Mouse (Mus musculus) intestine, postnatal 0 days (tissue): ENCODE data around the gene Evx2. TPM values are rescaled to one million over a fixed set of nuclear protein-coding genes. Genes with fewer than 3 reads are reported as not detected.

ENCODE experiments used
- ATAC-seq: fragments of 200-750 bp; cut with Nextera tagmentation; 2 replicates; pipeline ENCODE4 v1.8.0; 2017; ENCODE audit warnings: mild to moderate bottlenecking, moderate TSS enrichment, moderate library complexity
- H3K27ac ChIP-seq: fragments of 300-500 bp; sonication (generic); 2 replicates; pipeline ENCODE4 v1.5.1; 2014; ENCODE audit warnings: mild to moderate bottlenecking, low read depth, low read length, moderate library complexity
- H3K27me3 ChIP-seq: fragments of 300-500 bp; sonication (generic); replicated peaks from 2 replicates; pipeline ENCODE4 v1.6.1; 2014; ENCODE audit warnings: low read length, mixed read lengths; ENCODE audit not compliant: control insufficient read depth, insufficient read depth
- H3K36me3 ChIP-seq: fragments of 300-500 bp; sonication (generic); 2 replicates; pipeline ENCODE4 v1.6.1; 2014; ENCODE audit warnings: mild to moderate bottlenecking, moderate library complexity; ENCODE audit not compliant: control insufficient read depth, insufficient read depth
- H3K4me1 ChIP-seq: fragments of 300-500 bp; sonication (generic); replicated peaks from 2 replicates; pipeline ENCODE4 v1.6.1; 2014; ENCODE audit warnings: antibody characterized with exemption, low read length, mixed read lengths; ENCODE audit not compliant: control insufficient read depth, insufficient read depth
- H3K4me2 ChIP-seq: fragments of 300-500 bp; sonication (generic); replicated peaks from 2 replicates; pipeline ENCODE4 v1.6.1; 2014; ENCODE audit warnings: low read depth, mild to moderate bottlenecking, moderate library complexity
- H3K4me3 ChIP-seq: fragments of 300-500 bp; sonication (generic); 2 replicates; pipeline ENCODE4 v1.5.1; 2014; ENCODE audit warnings: low read depth, low read length
- H3K9ac ChIP-seq: fragments of 300-500 bp; sonication (generic); 2 replicates; pipeline ENCODE4 v1.6.1; 2014; ENCODE audit warnings: mild to moderate bottlenecking, low read depth, low read length
- H3K9me3 ChIP-seq: fragments of 300-500 bp; sonication (generic); 2 replicates; pipeline ENCODE4 v1.6.1; 2016; ENCODE audit warnings: mixed run types; ENCODE audit not compliant: control insufficient read depth
- CTCF ChIP-seq: sonication (generic); IDR thresholded peaks from 2 replicates; pipeline ENCODE4 v1.5.1; 2016; ENCODE audit warnings: low read depth, mild to moderate bottlenecking, control low read depth, antibody characterized with exemption, moderate library complexity
- WGBS: fragments of 180-500 bp; shearing (Covaris S2); extraction: QIAGEN DNeasy Blood & Tissue Kit; methylation state at CpG from one replicate; pipeline ENCODE4 v1.1.7; 2014; 5-methylcytosine and 5-hydroxymethylcytosine counted together
- polyA plus RNA-seq: library from polyadenylated mRNA; unstranded; fragments of >200 nt; fragmentation: Nextera tagmentation; extraction: Ambion mirVana; gene quantifications from 2 replicates; pipeline ENCODE4 v1.2.1, GENCODE M21; 2015

The Evx2 gene
- polyA plus RNA-seq, 1 experiment from 2014 or later, result not detected

DNA sequence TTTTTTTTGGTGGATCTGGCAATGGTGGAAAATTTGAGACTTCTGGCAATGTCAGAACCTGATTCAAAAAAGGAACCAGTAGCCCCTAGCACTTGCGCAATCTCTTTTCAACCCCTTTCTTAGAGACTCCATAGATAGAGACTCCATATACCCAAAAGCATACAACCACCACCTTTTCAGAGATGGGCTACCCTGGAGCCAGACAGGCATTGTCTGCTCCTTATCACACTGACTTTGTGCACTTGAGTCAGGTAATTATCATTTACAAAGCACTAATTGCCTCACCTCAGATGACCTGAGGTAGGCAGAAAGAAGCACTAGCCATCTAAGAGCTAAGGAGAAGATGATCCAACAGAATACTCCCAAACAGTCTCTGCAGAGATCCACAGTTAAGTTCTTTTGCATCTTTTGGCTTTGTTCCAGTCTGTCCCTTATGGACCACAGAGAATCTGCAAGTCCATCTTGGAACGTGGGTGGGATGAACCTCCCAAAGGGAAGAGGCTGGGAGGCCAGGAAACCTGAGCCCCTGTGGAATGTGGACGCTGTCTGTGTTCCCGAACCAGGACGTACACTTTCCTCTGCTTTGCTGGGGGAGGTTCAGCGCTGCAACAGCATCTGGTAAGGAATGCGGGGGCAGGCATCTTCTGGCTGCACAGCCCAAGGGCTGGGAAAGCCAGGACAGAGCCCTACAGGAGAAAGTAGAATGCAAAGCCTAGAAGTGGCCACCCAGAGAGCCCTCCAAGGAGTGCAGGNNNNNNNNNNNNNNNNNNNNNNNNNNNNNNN is 12.1 kb downstream of the Evx2 start:
- Histone ChIP-seq H3K4me3 (no peak overlapping the region), H3K4me2 (no peak overlapping the region), H3K36me3 (no peaks in the 10 kb centered on the region), H3K4me1 (no peaks in the 10 kb centered on the region), H3K9ac (no peak overlapping the region), H3K27ac (no peak overlapping the region), H3K27me3 (peaks cover 74% of the 10 kb centered on the region), H3K9me3 (no peaks in the 10 kb centered on the region)
- ATAC-seq, result no peak
- 17% methylated on average over 7 of the region's 7 CpGs for WGBS
- no peak for TF ChIP-seq CTCF

DNA sequence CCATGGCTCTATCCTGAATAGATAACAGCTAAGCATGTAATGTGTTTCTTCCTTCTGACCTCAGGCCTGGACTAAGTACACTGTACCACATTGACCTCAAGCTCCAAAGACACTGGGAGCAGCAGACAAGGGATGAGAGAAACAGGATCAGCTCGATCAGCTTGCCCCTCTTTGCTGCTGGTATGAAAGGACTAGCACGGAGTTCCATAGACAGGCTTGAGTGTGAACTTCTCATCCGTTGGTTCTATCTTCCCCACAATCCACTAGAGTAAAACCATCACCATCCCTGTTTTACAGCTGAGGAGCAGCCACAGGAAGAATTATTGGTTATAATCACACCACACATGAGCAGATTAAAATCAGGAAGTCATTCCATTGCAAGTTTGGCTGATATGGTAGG is 13.7 kb downstream of the Evx2 start:
- ATAC-seq, result no peak
- H3K4me3 ChIP-seq, result no peak overlapping the region
- H3K9ac ChIP-seq, result no peak overlapping the region
- H3K36me3 ChIP-seq, result no peaks in the 10 kb centered on the region
- peaks cover 60% of the 10 kb centered on the region for H3K27me3 ChIP-seq
- 87% methylated on average over 3 of the region's 3 CpGs for WGBS
- H3K27ac ChIP-seq, result no peak overlapping the region
- H3K4me1 ChIP-seq, result no peaks in the 10 kb centered on the region
- no peaks in the 10 kb centered on the region for H3K9me3 ChIP-seq
- no peak for TF ChIP-seq CTCF
- no peak overlapping the region for H3K4me2 ChIP-seq

DNA sequence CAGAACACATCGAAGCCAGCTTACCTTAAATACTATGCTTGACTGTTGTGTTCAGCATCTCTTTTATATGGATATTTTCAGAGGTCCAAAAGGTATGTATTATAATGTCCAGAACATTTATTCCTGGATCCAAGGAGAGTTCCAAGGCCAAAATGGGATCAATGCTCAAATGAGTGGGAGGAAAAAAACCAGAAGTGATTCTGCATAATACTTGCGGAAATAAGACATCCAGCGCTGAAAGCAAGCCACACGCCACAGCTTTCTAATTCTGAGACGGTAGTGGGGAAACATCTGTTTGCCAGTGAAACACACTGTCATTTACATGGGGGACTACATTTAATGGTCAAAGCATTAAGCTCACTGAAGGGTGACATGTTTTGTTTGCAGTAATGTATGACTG is 16.9 kb downstream of the Evx2 start:
- no peak overlapping the region for H3K9ac ChIP-seq
- H3K27ac ChIP-seq, result no peak overlapping the region
- H3K4me2 ChIP-seq, result no peak overlapping the region
- H3K27me3 ChIP-seq, result peaks cover 28% of the 10 kb centered on the region
- no peaks in the 10 kb centered on the region for H3K9me3 ChIP-seq
- H3K4me1 ChIP-seq, result no peaks in the 10 kb centered on the region
- no peaks in the 10 kb centered on the region for H3K36me3 ChIP-seq
- WGBS, result 74% methylated on average over 5 of the region's 5 CpGs
- TF ChIP-seq CTCF, result no peak
- ATAC-seq, result no peak
- H3K4me3 ChIP-seq, result no peak overlapping the region

DNA sequence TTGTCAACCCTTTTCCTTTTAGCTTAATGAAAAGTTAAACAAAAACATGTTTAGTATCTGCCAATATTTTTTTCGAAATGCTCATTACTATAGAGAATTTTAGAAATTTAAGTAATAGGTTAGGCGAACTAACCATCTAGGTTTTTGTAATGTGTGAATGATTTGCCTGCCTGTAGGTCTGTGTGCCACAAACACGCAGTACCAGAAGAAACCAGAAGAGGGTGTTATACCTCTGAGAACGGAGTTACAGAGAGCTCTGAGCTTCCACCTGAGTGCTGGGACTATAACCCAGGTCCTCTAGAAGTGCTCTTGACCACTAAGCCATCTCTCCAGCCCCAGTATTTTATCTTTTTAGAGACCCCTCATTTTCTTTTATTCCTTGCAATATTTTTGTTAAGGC is 23.9 kb downstream of the Evx2 start:
- Histone ChIP-seq H3K9ac (no peak overlapping the region), H3K4me2 (no peak overlapping the region), H3K27me3 (no peaks in the 10 kb centered on the region), H3K27ac (no peak overlapping the region), H3K9me3 (no peaks in the 10 kb centered on the region), H3K4me1 (no peaks in the 10 kb centered on the region), H3K4me3 (no peak overlapping the region), H3K36me3 (no peaks in the 10 kb centered on the region)
- 68% methylated on average over 4 of the region's 4 CpGs for WGBS
- TF ChIP-seq CTCF, result no peak
- ATAC-seq, result no peak

DNA sequence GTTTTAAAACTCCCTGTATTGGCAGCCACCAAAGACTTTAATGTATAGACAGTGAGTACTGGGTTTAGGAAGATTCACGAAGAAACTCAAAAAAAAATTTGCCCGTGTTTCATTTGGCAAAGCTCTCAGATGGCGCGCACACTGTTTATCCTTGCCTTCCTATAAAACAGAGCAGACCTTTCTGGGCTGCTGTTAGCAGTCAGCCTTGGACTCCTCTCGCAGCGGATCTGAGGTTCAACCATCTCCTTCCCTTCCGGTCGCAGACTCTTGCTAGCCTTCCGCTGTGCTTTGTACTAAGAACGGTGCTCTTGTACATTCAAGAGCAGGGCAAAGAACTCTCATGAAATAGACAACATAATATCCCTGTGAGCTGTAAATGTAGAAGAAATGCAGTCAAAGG is 39.0 kb downstream of the Evx2 start:
- H3K4me2 ChIP-seq, result no peak overlapping the region
- TF ChIP-seq CTCF, result no peak

DNA sequence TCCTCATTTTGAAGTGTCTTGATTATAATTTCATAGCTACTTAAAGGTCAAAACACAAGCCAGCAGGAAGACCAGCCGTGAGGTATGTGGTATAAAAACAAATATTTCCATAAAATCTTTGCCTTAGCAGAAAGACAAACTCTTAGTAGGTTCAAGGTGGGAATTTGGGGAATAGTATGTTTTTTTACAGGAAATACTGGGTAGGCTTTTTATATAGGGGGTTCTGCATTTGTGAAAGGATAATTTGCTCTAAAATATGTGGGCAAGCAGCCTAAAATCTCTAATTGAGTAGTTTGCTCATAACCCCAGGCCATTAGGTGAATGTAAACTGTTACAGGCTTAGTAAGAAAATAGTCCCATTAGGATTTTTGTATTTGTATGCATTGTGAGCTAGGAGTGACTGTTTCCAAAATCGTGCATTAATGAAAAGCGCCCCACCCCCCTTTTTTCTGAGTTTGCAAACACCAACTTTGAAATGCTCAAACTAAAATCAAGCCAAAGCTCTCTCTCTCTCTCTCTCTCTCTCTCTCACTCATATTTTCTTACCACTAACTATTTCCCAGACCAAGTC is 39.6 kb downstream of the Evx2 start:
- Histone ChIP-seq H3K4me2 (no peak overlapping the region), H3K9me3 (no peaks in the 10 kb centered on the region), H3K27ac (no peak overlapping the region), H3K36me3 (no peaks in the 10 kb centered on the region), H3K4me3 (no peak overlapping the region), H3K4me1 (no peaks in the 10 kb centered on the region), H3K27me3 (no peaks in the 10 kb centered on the region), H3K9ac (no peak overlapping the region)
- WGBS, result 85% methylated on average over 3 of the region's 3 CpGs
- TF ChIP-seq CTCF, result no peak
- ATAC-seq, result no peak

More for the DNA sequence above, 39.0 kb downstream of the Evx2 start:
- no peak for ATAC-seq
- Histone ChIP-seq H3K27me3 (no peaks in the 10 kb centered on the region), H3K4me3 (no peak overlapping the region), H3K36me3 (no peaks in the 10 kb centered on the region), H3K9ac (no peak overlapping the region), H3K9me3 (no peaks in the 10 kb centered on the region), H3K4me1 (no peaks in the 10 kb centered on the region), H3K27ac (no peak overlapping the region)
- WGBS, result 74% methylated on average over 10 of the region's 10 CpGs
